Mouse (Mus musculus): ENCODE measurements around the gene Tnfaip8l3. TPM values are rescaled to one million over a fixed set of nuclear protein-coding genes. Genes with fewer than 3 reads are reported as not detected.

Gene Tnfaip8l3
- polyA plus RNA-seq, 1 experiment = not detected

- Histone ChIP-seq H3K9me3 (0 out of 2 replicates have a peak, but pooled peaks cover 4% of the 10 kb centered on the region), H3K36me3 (replicated peaks; ENCODE audit: low read length) (no peaks in the 10 kb centered on the region), H3K4me3 (replicated peaks) (peak overlapping the region; percentile 84), H3K27me3 (replicated peaks) (peaks cover 49% of the 10 kb centered on the region), H3K4me1 (peaks cover 16% of the 10 kb centered on the region)
- TF ChIP-seq FLI1 (IDR thresholded peaks at IDR 0.05; ENCODE audit: low read length) (no peak), GATA1 (IDR thresholded peaks at IDR 0.05; ENCODE audit: borderline replicate concordance, low read length) (no peak)
Observed at GRCm38 (mm10) chr9:54068777-54069176, 589 bp upstream of the Tnfaip8l3 start.

DNA sequence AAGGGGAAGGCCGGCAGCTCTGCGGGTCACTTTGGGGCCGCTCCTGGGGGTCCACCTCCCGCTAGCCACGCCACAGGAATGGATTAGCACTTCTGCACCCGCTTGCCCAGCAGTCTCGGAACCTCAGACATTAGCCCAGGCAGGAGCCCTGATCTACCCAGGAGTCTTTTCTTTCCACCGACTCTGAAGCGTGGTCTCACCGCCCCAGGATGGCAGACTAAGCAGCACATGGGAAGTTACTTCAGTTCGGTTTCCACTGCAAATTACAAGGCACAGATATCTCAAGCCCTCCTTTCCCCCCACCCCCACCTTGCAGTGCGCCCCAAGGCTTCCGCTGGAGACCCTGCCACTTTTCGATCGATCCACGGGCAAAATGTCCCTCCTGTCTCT, 551 bp downstream of the Tnfaip8l3 start:
- H3K9me3 ChIP-seq = 0 out of 2 replicates have a peak, but pooled peaks cover 4% of the 10 kb centered on the region
- H3K4me1 ChIP-seq = peaks cover 16% of the 10 kb centered on the region
- H3K27me3 ChIP-seq (replicated peaks) = peaks cover 52% of the 10 kb centered on the region
- H3K36me3 ChIP-seq (replicated peaks; ENCODE audit: low read length) = no peaks in the 10 kb centered on the region
- TF ChIP-seq GATA1 (IDR thresholded peaks at IDR 0.05; ENCODE audit: borderline replicate concordance, low read length) (no peak), FLI1 (IDR thresholded peaks at IDR 0.05; ENCODE audit: low read length) (no peak)
- peak overlapping the region; percentile 73 for H3K4me3 ChIP-seq (replicated peaks)

GRCm38 (mm10) chr9:54064836-54065235, 3.4 kb downstream of the Tnfaip8l3 start:
- no peak for TF ChIP-seq GATA1 (IDR thresholded peaks at IDR 0.05; ENCODE audit: borderline replicate concordance, low read length)
- TF ChIP-seq FLI1 (IDR thresholded peaks at IDR 0.05; ENCODE audit: low read length) = no peak
- Histone ChIP-seq H3K4me3 (replicated peaks) (no peak overlapping the region), H3K9me3 (0 out of 2 replicates have a peak, but pooled peaks cover 4% of the 10 kb centered on the region), H3K27me3 (replicated peaks) (peaks cover 49% of the 10 kb centered on the region), H3K4me1 (peaks cover 16% of the 10 kb centered on the region), H3K36me3 (replicated peaks; ENCODE audit: low read length) (no peaks in the 10 kb centered on the region)

- Histone ChIP-seq H3K4me1 (peaks cover 10% of the 10 kb centered on the region), H3K9me3 (0 out of 2 replicates have a peak, but pooled peaks cover 4% of the 10 kb centered on the region), H3K36me3 (replicated peaks; ENCODE audit: low read length) (no peaks in the 10 kb centered on the region), H3K27me3 (replicated peaks) (peaks cover 38% of the 10 kb centered on the region), H3K4me3 (replicated peaks) (no peak overlapping the region)
- TF ChIP-seq GATA1 (IDR thresholded peaks at IDR 0.05; ENCODE audit: borderline replicate concordance, low read length) (no peak), FLI1 (IDR thresholded peaks at IDR 0.05; ENCODE audit: low read length) (no peak)
Observed at GRCm38 (mm10) chr9:54063655-54064054, 4.5 kb downstream of the Tnfaip8l3 start.

- Histone ChIP-seq H3K9me3 (no peaks in the 10 kb centered on the region), H3K36me3 (replicated peaks; ENCODE audit: low read length) (no peaks in the 10 kb centered on the region), H3K4me1 (no peaks in the 10 kb centered on the region), H3K27me3 (replicated peaks) (peaks cover 18% of the 10 kb centered on the region), H3K4me3 (replicated peaks) (no peak overlapping the region)
- TF ChIP-seq FLI1 (IDR thresholded peaks at IDR 0.05; ENCODE audit: low read length) (no peak), GATA1 (IDR thresholded peaks at IDR 0.05; ENCODE audit: borderline replicate concordance, low read length) (no peak)
Observed at GRCm38 (mm10) chr9:54061666-54062065, 6.5 kb downstream of the Tnfaip8l3 start.

GRCm38 (mm10) chr9:54051298-54052068, 16.7 kb downstream of the Tnfaip8l3 start:
- Histone ChIP-seq H3K9me3 (no peaks in the 10 kb centered on the region), H3K36me3 (replicated peaks; ENCODE audit: low read length) (no peaks in the 10 kb centered on the region), H3K27me3 (replicated peaks) (peaks cover 6% of the 10 kb centered on the region), H3K4me3 (replicated peaks) (no peak overlapping the region), H3K4me1 (peaks cover 4% of the 10 kb centered on the region)
- no peak for TF ChIP-seq FLI1 (IDR thresholded peaks at IDR 0.05; ENCODE audit: low read length)
- no peak for TF ChIP-seq GATA1 (IDR thresholded peaks at IDR 0.05; ENCODE audit: borderline replicate concordance, low read length)

- Histone ChIP-seq H3K9me3 (no peaks in the 10 kb centered on the region), H3K4me3 (replicated peaks) (no peak overlapping the region), H3K4me1 (peaks cover 4% of the 10 kb centered on the region), H3K36me3 (replicated peaks; ENCODE audit: low read length) (no peaks in the 10 kb centered on the region), H3K27me3 (replicated peaks) (peaks cover 10% of the 10 kb centered on the region)
- TF ChIP-seq FLI1 (IDR thresholded peaks at IDR 0.05; ENCODE audit: low read length) (no peak), GATA1 (IDR thresholded peaks at IDR 0.05; ENCODE audit: borderline replicate concordance, low read length) (no peak)
Observed at GRCm38 (mm10) chr9:54048978-54049377, 19.2 kb downstream of the Tnfaip8l3 start.

GRCm38 (mm10) chr9:54043067-54043466, 25.1 kb downstream of the Tnfaip8l3 start:
- H3K4me1 ChIP-seq = no peaks in the 10 kb centered on the region
- TF ChIP-seq GATA1 (IDR thresholded peaks at IDR 0.05; ENCODE audit: borderline replicate concordance, low read length) (no peak), FLI1 (IDR thresholded peaks at IDR 0.05; ENCODE audit: low read length) (no peak)
- H3K9me3 ChIP-seq = no peaks in the 10 kb centered on the region
- H3K4me3 ChIP-seq (replicated peaks) = no peak overlapping the region
- H3K27me3 ChIP-seq (replicated peaks) = peaks cover 10% of the 10 kb centered on the region
- H3K36me3 ChIP-seq (replicated peaks; ENCODE audit: low read length) = no peaks in the 10 kb centered on the region

- Histone ChIP-seq H3K9me3 (no peaks in the 10 kb centered on the region), H3K27me3 (replicated peaks) (no peaks in the 10 kb centered on the region), H3K4me1 (no peaks in the 10 kb centered on the region), H3K4me3 (replicated peaks) (no peak overlapping the region), H3K36me3 (replicated peaks; ENCODE audit: low read length) (no peaks in the 10 kb centered on the region)
- TF ChIP-seq FLI1 (IDR thresholded peaks at IDR 0.05; ENCODE audit: low read length) (no peak), GATA1 (IDR thresholded peaks at IDR 0.05; ENCODE audit: borderline replicate concordance, low read length) (no peak)
Observed at GRCm38 (mm10) chr9:54037717-54038116, 30.5 kb downstream of the Tnfaip8l3 start.

GRCm38 (mm10) chr9:54034691-54035090, 33.5 kb downstream of the Tnfaip8l3 start:
- Histone ChIP-seq H3K4me1 (no peaks in the 10 kb centered on the region), H3K9me3 (no peaks in the 10 kb centered on the region), H3K4me3 (replicated peaks) (no peak overlapping the region), H3K27me3 (replicated peaks) (no peaks in the 10 kb centered on the region), H3K36me3 (replicated peaks; ENCODE audit: low read length) (no peaks in the 10 kb centered on the region)
- TF ChIP-seq GATA1 (IDR thresholded peaks at IDR 0.05; ENCODE audit: borderline replicate concordance, low read length) (no peak), FLI1 (IDR thresholded peaks at IDR 0.05; ENCODE audit: low read length) (no peak)

Data from megakaryocyte, embryonic 14.5 days (primary cell).